Mouse (Mus musculus) small intestine, adult 2 months (tissue): ENCODE data around the gene Rxra.

ENCODE experiments used
- CTCF ChIP-seq: fragments of 200-500 bp; IDR thresholded peaks from 2 replicates; pipeline ENCODE4 v1.5.1; 2012; ENCODE audit warnings: low read depth, mild to moderate bottlenecking, control low read depth, inconsistent platforms, low read length, moderate library complexity, mixed read lengths; ENCODE audit not compliant: insufficient replicate concordance, insufficient read length; ENCODE audit errors: extremely low read depth
- POLR2A ChIP-seq: fragments of 200-500 bp; IDR thresholded peaks from 2 replicates; pipeline ENCODE4 v1.6.1; 2012; ENCODE audit warnings: low read depth, mild to moderate bottlenecking, control low read depth, inconsistent platforms, low read length, moderate library complexity

DNA sequence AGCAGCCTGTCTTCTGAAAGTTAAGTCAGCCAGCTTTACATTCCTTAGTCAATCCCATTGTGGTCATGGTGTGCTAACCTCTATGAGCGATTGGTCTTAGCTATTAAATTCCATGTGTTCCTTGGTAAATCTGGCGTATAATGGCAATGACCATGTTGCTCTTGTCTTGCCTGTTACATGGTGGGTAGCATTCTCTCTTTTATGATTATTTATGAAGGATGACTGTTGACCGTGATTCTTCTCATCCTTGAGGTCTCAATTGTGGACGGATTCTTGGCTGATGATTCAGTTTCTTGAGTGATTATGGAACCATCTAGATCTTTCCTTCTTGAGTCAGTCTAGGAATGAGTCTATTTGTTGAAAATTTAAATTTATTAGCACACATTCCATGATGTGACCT lies 133.7 kb downstream of the Rxra start:
- TF ChIP-seq CTCF (no peak), POLR2A (no peak)
